Mouse (Mus musculus) megakaryocyte-erythroid progenitor cell, adult 5-6 weeks (primary cell): Measurements from ENCODE around the gene Prrt1. TPM values are rescaled to one million over a fixed set of nuclear protein-coding genes. Genes with fewer than 3 reads are reported as not detected.

ENCODE experiments used
- ATAC-seq: replicated peaks from 2 replicates; pipeline ENCODE4 v1.8.0; 2016; ENCODE audit warnings: mild to moderate bottlenecking, inconsistent platforms; ENCODE audit not compliant: severe bottlenecking, poor library complexity, low FRiP score, low TSS enrichment
- total RNA-seq, 2 experiments: library from RNA; stranded (forward) in 1 of 2; stranded (reverse) in 1 of 2; fragments of 200-1000, 215-1000 nt in 1 of 2; fragments of >200 nt in 1 of 2; fragmentation: Nextera tagmentation in 1 of 2; gene quantifications; 2 replicates each; pipeline ENCODE4 v1.2.3; 2014 to 2017

The Prrt1 gene
- total RNA-seq, 2 experiments from 2014 or later: 0.59 to 0.75 TPM

DNA sequence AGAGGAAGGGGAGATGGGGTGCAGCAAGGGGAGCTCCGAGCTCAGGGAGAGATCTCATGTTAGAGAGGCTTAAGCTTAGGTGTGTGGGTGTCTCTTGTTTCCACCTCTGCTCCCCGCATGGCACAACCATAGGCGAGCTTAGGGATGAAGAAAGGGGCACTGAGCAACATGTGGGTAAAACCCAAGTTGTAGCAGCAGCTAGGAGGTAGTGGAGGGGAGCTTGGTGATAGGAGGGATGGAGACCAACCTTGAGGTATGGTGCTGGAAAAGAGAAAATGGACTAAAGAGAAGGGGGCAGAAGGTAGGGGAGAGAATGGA is 30.5 kb downstream of the Prrt1 start:
- no peak for ATAC-seq

DNA sequence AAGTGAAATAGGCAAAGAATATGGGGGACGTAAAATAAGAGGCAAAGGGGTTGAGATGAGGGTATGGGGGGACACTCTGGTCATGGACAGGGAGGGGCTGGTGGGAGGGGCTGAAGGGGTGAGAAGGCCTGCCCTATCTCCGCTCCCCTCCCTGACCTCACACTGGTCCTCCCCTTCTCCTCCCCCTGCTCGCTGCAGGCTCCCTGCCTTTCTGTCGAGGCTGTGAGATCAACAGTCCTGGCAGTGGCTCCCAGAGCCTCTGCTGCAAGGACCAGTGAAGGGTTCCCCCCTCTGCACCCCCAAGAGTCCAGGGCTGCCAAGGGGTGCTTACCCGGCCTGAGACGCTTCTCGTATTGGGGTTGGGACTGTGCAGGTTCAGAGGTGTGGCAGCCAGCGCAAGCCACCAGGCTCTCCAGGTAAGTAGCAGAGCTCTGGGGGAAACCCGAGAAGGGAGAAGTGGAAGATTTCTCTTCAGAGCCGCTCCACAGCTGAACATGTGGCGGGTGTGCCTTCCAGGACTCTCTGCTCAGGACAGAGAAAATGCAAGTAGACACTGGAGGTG is 31.0 kb downstream of the Prrt1 start:
- ATAC-seq: no peak

DNA sequence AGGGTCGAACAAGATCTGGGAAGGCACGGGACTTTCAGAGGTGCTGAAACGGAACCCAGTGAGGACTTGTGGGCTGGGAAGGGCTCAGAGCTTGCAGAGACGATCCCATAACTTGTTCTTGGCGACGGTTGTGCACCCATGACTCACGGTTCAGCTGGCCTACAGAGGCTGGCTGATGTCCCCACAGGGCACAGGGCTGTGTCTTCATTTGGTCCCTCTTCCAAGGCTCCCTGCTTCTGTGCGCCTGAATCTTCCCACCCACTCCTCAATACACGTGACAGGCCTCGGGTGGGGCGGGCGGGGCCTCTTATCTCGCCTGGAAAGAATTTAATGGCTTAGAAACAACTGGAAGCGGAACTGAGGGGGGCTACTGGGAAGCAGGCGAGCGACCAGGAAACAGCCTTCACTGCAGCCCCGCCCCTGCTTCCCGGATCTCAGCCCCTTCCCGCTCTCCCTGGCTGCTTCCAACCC is 31.8 kb downstream of the Prrt1 start:
- no peak for ATAC-seq

DNA sequence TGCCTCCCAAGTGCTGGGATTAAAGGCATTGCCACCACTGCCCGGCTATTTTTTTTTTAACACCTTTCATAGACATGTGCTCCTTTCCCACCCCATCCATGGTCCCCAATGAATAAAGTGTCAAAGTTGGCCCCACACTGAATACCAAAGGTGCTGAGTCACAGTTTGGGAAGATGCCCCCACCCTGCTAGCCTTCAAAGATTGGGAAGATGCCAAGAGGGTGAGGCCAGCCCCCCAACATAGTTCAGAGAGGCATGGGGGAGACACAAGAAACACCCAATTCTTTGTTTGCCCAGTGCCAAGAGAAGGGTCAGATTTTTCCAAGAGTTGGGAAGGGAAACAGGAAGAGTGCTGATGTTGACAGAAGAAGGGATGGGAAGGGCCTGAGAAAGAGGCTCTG is 33.1 kb downstream of the Prrt1 start:
- ATAC-seq: no peak

GRCm38 (mm10) chr17:34662978-34663377 is 33.6 kb downstream of the Prrt1 start:
- no peak for ATAC-seq

GRCm38 (mm10) chr17:34663558-34663957 is 34.2 kb downstream of the Prrt1 start:
- ATAC-seq: no peak

GRCm38 (mm10) chr17:34664472-34664871 is 35.1 kb downstream of the Prrt1 start:
- no peak for ATAC-seq

DNA sequence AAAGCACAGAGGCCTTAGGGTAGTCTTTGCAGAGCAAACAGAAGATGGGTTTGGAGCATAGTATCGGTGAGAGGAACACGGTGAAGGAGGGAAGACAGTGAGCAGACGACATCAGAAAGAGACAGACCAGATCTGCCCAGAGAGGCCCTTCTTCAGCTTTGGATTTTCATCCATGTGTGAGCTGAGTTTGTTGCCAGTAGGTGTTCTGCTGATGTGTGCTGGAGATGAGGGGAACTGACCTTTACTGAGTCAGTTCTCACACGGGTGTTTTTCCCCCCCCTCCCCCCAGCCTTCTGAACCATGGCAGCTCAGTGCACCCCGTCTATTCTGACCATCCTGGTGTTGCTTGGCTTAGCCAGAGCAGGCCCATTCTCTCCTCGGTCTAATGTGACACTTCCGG is 40.9 kb downstream of the Prrt1 start, which contains the start of gene Tnxb:
Gene Tnxb (plus strand): TSS at position 301 of the 400 bp plus-strand sequence.
- no peak for ATAC-seq

DNA sequence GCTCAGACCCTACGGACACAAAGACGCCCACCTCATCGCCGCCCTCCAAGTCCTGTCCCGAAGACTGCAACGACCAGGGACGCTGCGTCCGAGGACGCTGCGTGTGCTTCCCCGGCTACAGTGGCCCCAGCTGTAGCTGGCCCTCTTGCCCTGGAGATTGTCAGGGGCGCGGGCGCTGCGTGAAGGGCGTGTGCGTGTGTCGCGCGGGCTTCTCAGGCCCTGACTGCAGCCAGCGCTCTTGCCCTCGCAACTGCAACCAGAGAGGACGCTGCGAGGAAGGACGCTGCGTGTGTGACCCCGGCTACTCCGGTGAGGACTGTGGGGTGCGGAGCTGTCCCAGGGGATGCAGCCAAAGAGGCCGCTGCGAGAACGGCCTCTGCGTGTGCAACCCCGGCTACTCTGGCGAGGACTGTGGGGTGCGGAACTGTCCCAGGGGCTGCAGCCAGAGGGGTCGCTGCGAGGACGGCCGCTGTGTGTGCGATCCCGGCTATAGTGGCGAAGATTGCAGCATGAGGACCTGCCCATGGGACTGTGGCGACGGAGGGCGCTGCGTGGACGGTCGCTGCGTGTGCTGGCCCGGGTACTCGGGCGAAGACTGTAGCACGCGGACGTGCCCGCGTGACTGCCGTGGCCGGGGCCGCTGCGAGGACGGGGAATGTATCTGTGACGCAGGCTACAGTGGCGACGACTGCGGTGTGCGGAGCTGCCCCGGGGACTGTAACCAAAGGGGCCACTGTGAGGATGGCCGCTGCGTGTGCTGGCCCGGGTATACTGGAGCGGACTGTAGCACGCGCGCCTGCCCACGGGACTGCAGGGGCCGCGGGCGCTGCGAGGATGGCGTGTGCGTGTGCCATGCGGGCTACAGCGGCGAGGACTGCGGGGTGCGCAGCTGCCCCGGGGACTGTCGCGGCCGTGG is 42.1 kb downstream of the Prrt1 start:
- ATAC-seq: no peak

- ATAC-seq: no peak
Measured at GRCm38 (mm10) chr17:34672246-34672792, 43.0 kb downstream of the Prrt1 start.

DNA sequence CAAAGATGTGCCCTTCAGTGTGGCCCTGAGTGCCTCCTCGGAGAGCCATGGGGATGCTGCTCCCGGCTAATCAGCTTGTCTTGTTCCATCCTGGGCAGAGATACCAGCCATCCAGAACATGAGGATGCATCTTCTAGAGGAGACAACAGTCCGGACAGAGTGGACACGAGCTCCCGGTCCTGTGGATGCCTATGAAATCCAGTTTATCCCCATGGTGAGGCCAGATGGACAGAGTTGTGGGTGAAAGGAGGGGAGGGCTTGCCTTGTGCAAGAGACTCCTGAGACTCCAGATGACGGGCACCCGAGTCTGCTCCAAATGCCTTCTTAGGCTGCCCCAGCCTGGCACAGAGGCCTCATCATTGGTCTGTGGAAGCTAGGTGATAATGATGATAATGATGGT is 43.8 kb downstream of the Prrt1 start:
- no peak for ATAC-seq

DNA sequence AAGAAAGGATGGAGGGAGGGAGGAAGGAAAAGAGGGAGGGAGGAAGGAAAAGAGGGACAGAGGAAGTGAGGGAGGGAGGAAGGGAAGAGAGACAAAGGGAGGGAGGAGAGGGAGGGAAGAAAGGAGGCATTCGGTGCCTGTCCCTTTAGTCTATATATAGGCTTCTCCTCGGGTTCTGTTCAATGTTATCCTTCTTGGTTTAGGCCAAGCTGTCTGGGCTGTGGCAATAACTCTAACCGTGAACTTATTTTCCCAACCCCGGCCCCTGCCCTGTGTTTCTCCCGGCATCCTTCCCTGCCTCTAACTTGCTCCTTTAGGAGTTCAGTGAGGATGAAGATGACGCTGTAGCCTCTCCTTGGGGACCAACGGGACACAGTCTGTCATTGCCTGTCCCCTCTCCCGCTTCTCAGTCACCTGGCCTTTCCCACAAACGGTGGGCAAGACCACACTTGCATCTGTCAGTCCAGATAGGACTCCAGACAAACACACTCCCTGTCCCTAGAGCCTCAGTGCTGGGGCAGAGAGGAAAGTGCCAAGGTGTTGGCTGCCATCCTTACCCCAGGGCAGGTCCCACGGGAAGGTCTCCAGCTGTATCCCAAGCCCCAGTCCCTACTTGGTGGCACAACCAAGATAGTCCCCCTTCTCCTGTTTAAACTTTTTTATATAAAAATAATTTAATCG is 45.3 kb downstream of the Prrt1 start:
- no peak for ATAC-seq

- ATAC-seq: no peak
Measured at GRCm38 (mm10) chr17:34675205-34676092, 46.1 kb downstream of the Prrt1 start.

- ATAC-seq: no peak
Measured at GRCm38 (mm10) chr17:34676093-34676460, 46.7 kb downstream of the Prrt1 start.

DNA sequence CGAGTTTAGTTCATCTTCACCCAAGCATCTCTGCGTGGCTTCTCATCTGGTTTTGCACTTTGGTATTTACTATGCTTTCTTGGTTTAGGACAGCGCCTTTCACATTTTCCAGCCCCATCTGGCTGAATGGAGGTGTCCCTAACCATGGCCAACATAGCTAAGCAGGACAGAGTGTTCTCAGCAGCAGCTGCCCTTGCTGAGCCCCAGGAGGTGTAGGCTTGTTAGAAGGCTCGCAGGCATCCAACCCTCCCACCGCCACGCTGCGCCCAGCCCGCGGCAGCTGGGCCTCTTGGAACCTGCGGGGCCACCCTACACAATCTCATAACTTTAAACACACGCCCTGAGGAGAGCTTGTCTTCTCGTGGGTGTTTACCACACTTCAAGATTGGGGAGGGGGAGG is 47.3 kb downstream of the Prrt1 start:
- ATAC-seq: no peak

DNA sequence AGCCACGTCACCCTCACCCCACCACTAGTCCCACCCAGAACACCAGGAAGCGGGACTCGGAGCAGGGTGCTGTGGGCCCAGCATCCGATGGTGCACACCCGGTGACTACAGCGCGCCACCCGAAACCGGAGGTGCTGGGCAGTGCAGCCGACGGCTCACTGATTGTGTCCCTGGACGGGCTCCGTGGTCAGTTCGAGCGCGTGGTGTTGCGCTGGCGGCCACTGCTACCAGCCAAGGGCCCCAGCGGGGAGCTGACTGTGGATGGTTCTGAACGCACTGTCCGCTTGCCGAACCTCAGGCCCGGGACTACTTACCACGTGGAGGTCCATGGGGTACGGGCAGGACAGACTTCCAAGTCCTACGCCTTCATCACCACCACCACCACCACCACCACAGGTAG is 50.9 kb downstream of the Prrt1 start:
- no peak for ATAC-seq

DNA sequence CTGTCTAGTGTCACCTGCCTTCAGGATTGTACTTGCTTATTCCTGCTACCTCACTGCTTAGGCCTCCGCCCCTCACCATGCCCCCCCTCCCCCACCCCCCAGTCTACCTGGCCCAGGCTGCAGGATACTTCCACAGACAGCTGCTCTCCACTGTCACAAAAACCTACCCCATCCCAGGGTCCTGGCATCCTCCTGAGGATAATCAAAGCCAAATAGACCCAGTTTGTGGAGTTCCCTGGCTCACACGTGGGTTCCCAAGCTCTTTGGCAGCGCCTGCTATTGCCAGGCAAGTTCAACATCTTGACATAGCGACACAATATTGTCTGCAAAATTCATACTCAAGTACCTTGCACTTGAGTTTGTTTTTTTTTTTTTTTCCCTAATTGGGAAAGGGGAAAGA is 51.3 kb downstream of the Prrt1 start:
- no peak for ATAC-seq

- ATAC-seq: no peak
Measured at GRCm38 (mm10) chr17:34681132-34681571, 51.8 kb downstream of the Prrt1 start.

DNA sequence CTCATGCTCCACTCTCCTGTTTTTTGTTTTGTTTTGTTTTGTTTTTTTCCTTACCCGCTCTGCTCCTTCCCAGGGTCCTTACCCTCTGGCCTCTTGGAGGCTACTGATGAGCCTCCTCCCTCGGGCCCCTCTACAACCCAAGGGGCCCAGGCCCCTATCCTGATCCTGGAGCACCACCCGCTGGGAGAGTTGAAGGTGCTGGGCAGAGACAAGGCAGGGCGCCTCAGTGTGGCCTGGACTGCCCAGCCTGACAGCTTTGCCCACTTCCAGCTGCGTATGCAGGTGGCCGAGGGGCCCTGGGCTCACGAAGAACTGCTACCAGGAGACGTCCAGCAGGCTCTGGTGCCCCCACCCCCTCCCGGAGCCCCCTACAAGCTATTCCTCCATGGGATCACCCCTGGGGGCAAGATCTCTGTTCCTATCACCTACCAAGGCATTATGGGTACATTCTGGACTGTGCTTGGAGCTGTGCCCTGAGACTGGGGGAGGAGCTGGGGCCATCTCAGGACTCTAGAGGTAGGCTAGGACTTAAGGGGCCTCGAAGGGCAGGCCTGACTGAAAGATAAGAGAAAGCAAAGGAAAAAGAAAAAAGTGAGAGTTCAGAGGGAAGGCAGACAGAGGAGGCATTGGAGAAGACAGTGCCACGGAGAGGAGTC is 52.7 kb downstream of the Prrt1 start:
- ATAC-seq: no peak
